9 mouse cellular contexts compared by ENCODE assay signal in the genomic region with DNA sequence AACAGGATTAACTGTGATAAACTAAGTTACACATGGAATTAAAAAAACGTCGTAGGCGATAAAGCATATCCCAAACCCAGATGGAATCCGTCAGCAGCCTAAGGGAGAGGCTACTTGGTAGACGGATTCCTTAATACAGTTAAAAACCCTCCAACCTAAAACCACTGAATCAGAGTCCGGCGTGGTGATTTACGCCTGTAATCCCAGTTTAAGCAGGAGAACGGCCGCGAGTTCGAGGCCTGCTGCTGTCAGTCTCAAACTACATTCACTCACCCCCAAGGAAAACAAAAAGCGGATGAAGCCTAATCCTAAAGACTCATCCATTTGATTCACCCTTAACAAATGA. TPM values are rescaled to one million over a fixed set of nuclear protein-coding genes. Genes with fewer than 3 reads are reported as not detected.
DNase-seq lines count a peak whose midpoint lies in the region; ATAC-seq lines count a peak whose summit lies in the region.
"Had no signal": no experiment of that assay in that cellular context is flagged by ENCODE, and none has a peak within 500 bp of the region (broad histone marks: within the 10 kb centered on the region; RNA-seq: fewer than 3 reads in every experiment).

No protein-coding gene starts in this region.

- peak overlapping the region; percentile 84 for H3K9ac ChIP-seq in heart, embryonic 13.5 days

- 0 out of 2 replicates have a peak overlapping the region, but pooled peaks have one; percentile 66 for H3K27ac ChIP-seq in heart, embryonic 13.5 days (replicated peaks)
- no peak overlapping the region; the same call in 1 of the 2 replicates for H3K27ac ChIP-seq in midbrain, embryonic 10.5 days (replicated peaks)

- no peaks in the 10 kb centered on the region for H3K27me3 ChIP-seq in megakaryocyte, embryonic 14.5 days (replicated peaks)
- H3K27me3 ChIP-seq in heart, embryonic 13.5 days (replicated peaks): 0 out of 2 replicates have a peak, but pooled peaks cover 6% of the 10 kb centered on the region
- H3K27me3 ChIP-seq in midbrain, embryonic 10.5 days (ENCODE audit: low read depth, poor library complexity, severe bottlenecking): peaks cover 16% of the 10 kb centered on the region

- peaks cover 22% of the 10 kb centered on the region for H3K4me1 ChIP-seq in megakaryocyte, embryonic 14.5 days
- 0 out of 2 replicates have a peak, but pooled peaks cover 5% of the 10 kb centered on the region for H3K4me1 ChIP-seq in heart, embryonic 13.5 days
- peaks cover 20% of the 10 kb centered on the region for H3K4me1 ChIP-seq in midbrain, embryonic 10.5 days

- DNase-seq in cerebellum, postnatal 10 days: peak; percentile 27 to 45
- DNase-seq in kidney, postnatal 10 days: peak; percentile 44
- peak; percentile 18 for DNase-seq in midbrain, embryonic 10.5 days (ENCODE audit: low spot score)
- DNase-seq in gastrocnemius, postnatal 10 days: no peak
- DNase-seq in ovary, postnatal 14 days (ENCODE audit: low spot score): no peak

- no peaks in the 10 kb centered on the region for H3K9me3 ChIP-seq in megakaryocyte, embryonic 14.5 days
- H3K9me3 ChIP-seq in heart, embryonic 13.5 days: no peaks in the 10 kb centered on the region
- no peaks in the 10 kb centered on the region for H3K9me3 ChIP-seq in midbrain, embryonic 10.5 days (replicated peaks)

- H3K36me3 ChIP-seq in megakaryocyte, embryonic 14.5 days (replicated peaks; ENCODE audit: low read length): no peaks in the 10 kb centered on the region
- no peaks in the 10 kb centered on the region for H3K36me3 ChIP-seq in heart, embryonic 13.5 days
- H3K36me3 ChIP-seq in midbrain, embryonic 10.5 days: no peaks in the 10 kb centered on the region

- H3K4me3 ChIP-seq in megakaryocyte, embryonic 14.5 days (replicated peaks): peak overlapping the region; percentile 94
- peak overlapping the region; percentile 62 for H3K4me3 ChIP-seq in heart, embryonic 13.5 days
- H3K4me3 ChIP-seq in midbrain, embryonic 10.5 days: peak overlapping the region; percentile 58

- peak overlapping the region; percentile 81 for H3K4me2 ChIP-seq in heart, embryonic 13.5 days

- no peak for ATAC-seq in megakaryocyte, adult 5-6 weeks (ENCODE audit: poor library complexity, severe bottlenecking)
- ATAC-seq in heart, embryonic 13.5 days (ENCODE audit: extremely low read depth, insufficient number of reproducible peaks, low FRiP score, low TSS enrichment): no peak

- WGBS in heart, embryonic 13.5 days: 2% methylated on average over 13 of the region's 13 CpGs
- 2% methylated on average over 13 of the region's 13 CpGs for WGBS in midbrain, embryonic 10.5 days

RNA-seq across cellular contexts. Expression of a gene that starts 7.5 kb away (rescaled TPM):
- not detected in 2 replicates for polyA plus RNA-seq in megakaryocyte, embryonic 14.5 days (2012; ENCODE audit: insufficient read depth, low replicate concordance)
- total RNA-seq in megakaryocyte, adult 5-6 weeks (2015): 0.30 TPM in 1 of 2 replicates, not detected in the other
- not detected in 2 replicates for total RNA-seq in megakaryocyte, adult 5-6 weeks (2017)
- not detected in 2 replicates for polyA plus RNA-seq in heart, embryonic 13.5 days (2015; fragmentation: Nextera tagmentation; extraction: Ambion mirVana)
- not detected in 2 replicates for polyA plus RNA-seq in midbrain, embryonic 10.5 days (2016; fragmentation: Nextera tagmentation; extraction: Ambion mirVana)
- not detected for total RNA-seq in gastrocnemius, postnatal 10 days (2021)
- total RNA-seq: adrenal gland, adult 18-20 months had no signal

Comparison
In these comparisons a context has a peak if more than half of its experiments do, and no peak if none do; other contexts are left out.
1. DNase-seq: peak in cerebellum, postnatal 10 days (2 of 2), kidney, postnatal 10 days (single experiment) and midbrain, embryonic 10.5 days (single experiment); none in gastrocnemius, postnatal 10 days (single experiment) and ovary, postnatal 14 days (single experiment).
2. Peak in every context shown above with its lines, with median percentiles within 50 percentile points of each other: H3K4me3 ChIP-seq.